Mouse (Mus musculus) heart, adult 8-10 months (tissue): ENCODE results near the gene Aasdh. TPM values are rescaled to one million over a fixed set of nuclear protein-coding genes. Genes with fewer than 3 reads are reported as not detected.
"Not testable (repeated sequence)": the region's sequence is repeated elsewhere in the genome, so short reads cannot be mapped to it uniquely, and the experiment has no call there.

Experiments used
- DNase-seq: peaks from one replicate; pipeline ENCODE4 v3.0.0; 2022; ENCODE audit warnings: low spot score
- total RNA-seq, 4 experiments: library from RNA; stranded (reverse); gene quantifications; 2 replicates each; pipeline ENCODE4 v1.2.4; 2022

Gene Aasdh
- total RNA-seq, 4 experiments from 2014 or later = 12.5 to 23.2 (median 17.8) TPM

- not testable (repeated sequence) for DNase-seq
Observed at GRCm38 (mm10) chr5:76912522-76912921, 7.2 kb upstream of the Aasdh start.

- no peak for DNase-seq
Observed at GRCm38 (mm10) chr5:76910807-76911206, 5.5 kb upstream of the Aasdh start.

GRCm38 (mm10) chr5:76906155-76906499, 813 bp upstream of the Aasdh start:
- DNase-seq = no peak

DNA sequence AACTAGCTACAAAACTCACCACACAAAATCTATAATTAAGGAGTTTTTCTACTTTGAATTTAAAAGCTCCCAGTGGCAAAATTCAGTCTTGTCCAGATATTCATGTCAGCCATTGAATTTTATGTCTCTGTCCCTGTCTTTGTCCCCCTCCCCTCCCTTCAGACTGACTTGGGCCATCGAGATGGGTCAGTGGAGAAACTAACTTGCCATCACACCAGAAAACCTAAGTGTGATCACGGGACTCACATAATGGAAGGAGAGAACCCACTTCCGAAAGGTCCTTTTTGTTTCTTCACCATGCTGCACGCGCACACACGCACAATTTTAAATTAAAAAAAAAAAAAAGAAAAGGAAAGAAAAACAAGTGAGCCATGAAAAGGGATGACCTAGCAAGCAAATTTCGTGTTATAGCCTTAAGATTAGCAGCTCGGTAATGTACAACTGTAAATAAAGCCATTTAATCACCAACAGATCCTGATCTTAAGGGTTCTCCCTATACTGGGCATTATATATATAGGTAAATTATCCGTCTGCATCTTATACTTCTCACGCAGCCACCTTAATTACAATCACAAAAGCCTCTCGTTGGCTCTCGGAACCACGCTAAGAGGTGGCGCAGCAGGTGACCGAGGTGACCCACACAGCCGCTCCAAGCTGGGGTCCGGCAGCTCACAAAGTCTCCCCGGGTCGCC, 455 bp downstream of the Aasdh start:
- DNase-seq = no peak

GRCm38 (mm10) chr5:76902131-76902530, 3.2 kb downstream of the Aasdh start:
- no peak for DNase-seq

DNA sequence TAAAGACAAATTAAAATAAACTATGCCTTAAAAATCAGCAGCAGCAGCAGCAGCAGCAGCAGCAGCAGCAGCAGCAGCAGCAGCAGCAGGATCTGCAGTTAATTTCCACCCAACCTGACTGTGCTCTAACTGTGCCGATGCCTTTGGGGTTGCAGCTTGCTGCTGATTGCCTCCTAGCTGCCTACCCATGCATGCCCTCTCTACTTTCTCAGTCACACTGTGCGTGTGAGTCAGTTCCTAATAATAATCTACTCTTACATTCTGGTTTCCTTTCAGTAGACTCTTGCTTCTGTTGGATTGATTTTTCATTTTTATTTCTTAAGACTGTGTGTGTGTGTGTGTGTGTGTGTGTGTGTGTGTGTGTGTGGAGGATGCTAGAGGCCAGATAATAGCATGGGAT, 12.2 kb downstream of the Aasdh start:
- DNase-seq = no peak

DNA sequence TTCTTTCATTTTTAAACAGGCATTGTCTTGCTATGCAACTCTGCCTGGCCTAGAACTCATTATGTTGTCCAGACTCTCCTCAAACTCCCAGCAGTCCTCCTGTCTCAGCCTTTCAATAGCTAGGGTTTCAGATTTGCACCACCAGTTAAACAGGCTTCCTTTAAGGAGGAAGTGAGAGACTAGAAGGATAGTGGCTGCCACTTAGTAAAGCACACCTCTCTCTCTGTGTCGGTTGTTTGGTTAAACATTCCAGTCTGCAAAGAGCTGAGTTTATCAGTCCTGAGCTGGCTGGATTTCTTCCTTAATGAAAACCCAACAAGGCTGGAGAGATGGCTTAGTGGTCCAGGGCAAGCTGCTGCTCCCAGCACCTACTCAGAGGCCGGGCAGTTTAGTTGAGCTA, 12.7 kb downstream of the Aasdh start:
- DNase-seq = no peak

DNA sequence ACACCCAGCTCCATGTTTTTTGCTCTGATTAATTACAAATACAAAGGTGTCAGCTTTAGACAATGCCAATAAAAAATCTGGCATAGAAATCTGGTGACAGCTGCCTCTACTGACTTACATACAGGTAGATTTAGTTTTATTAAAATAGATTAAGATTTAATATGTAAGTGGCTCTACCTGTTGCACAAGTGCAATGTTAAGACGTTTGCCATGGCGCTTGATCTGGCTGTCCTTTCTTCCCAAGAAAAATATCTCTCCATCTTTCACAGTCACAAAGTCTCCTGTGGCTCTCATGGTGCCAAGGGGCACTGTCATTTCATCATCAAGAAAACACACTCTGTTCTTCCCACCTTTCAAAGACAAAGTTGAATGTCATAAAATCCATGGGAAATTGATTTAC, 18.3 kb downstream of the Aasdh start:
- DNase-seq = no peak

DNA sequence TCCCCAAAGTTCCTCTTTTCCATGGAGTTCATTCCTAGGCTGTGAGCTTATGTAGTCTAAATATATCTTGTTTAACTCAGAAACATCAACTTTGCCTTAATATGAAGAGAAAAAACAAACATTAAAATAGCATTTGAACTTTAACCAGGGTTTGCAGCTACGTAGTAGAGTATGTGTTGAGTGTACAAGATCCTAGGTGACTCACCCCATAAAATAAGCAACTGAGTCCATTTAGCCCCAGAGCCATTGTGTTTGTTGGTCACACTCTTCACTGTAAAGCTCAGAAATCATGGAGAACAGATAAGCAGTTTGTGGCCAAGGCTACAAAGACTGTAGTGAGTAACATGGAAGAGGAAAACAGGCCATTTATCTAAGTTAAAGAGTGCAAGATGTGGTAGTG, 21.2 kb downstream of the Aasdh start:
- no peak for DNase-seq

DNA sequence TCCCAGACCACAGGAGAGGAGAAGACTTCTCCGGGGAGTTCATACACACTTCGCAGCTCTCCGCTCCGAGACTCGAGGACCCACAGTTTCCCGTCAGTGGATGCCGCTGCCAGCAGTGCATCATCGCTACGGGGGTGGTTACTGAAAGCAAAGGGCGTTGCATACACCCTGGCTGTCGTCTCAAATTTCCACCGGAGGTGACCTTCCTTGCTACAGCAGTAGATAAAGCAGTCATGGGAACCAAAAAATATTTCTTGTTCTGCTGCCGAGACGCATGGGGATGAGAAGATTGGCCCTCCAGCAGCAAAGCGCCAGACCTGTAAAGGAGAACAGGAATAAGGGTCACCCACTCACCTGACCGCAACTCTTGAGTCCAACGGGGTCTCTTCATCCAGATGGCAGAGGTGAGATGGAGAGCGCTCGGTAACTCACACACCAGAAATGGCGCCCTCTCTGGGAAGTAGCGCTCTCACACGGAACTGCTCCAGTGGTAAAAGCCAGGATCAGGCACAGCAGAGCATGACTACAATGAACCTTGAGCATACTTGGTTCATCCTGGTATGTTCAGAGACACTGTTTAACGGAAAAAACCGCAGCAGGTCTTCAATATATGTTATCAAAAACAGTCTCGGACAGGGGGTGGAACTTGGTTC, 29.1 kb downstream of the Aasdh start:
- DNase-seq = peak; percentile 16

GRCm38 (mm10) chr5:76869553-76869952, 35.8 kb downstream of the Aasdh start:
- no peak for DNase-seq

- DNase-seq = no peak
Observed at GRCm38 (mm10) chr5:76868693-76869286, 36.5 kb downstream of the Aasdh start.

- DNase-seq = no peak
Observed at GRCm38 (mm10) chr5:76866819-76867218, 38.5 kb downstream of the Aasdh start.

GRCm38 (mm10) chr5:76858444-76858843, 46.9 kb downstream of the Aasdh start:
- no peak for DNase-seq

GRCm38 (mm10) chr5:76857103-76858015, 48.0 kb downstream of the Aasdh start:
- DNase-seq = no peak

DNA sequence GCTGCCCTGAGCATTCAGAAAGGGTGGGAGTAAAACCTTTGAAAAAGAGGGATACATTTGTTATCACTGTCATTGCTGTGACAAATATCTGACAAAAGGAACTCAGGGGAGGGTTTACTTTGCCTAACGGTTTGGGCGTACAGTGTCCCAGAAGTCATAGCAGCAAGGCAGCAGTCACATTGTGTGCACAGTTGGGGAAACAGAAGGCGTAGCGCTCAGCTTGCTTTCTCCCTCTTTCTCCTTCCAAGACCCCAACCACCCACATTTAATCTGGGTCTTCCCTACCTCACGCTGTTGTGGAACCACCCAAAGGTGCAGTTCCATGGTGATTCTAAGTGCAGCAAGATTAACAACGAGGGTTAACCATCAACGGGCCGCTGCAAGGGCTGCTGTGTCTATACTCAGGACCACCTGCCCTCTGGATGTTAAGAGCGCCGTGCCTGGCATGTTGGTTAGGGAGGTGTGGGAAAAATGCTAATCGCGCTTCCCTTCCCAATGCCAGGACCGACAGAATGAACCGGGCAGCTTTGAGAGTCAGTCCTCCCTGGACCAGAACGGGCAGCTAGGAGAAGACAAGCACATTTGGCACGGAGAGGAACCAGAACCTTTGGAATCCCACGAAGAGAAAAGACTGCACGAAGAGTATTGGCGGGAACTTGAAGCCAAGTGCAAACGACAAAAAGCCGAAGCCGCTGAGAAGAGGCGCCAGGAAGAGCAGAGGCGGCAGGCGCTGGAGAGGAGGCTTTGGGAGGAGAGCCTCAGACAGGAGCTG, 49.3 kb downstream of the Aasdh start:
- no peak for DNase-seq

- DNase-seq = peak; percentile 40
Observed at GRCm38 (mm10) chr5:76853549-76853948, 51.8 kb downstream of the Aasdh start.

DNA sequence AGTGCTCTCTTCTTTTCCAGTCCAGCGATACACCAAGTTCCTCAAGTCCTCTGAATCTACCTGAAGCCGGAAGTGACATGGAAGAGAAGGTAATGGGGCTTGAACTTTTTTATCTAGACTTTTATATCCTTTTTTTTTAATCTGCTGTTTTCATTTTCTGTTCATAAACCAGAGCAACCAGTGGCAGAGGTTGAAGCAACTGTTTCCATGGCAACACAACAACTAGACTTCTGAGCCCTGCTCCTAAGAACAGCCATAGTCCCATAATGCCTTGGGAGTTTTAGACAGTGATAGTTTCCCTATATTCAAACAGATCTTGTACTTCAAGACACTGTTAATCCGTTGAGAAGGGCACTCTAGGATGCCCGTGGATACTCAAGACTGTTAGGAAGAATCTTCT, 54.0 kb downstream of the Aasdh start:
- DNase-seq = no peak

- DNase-seq = no peak
Observed at GRCm38 (mm10) chr5:76847106-76847505, 58.2 kb downstream of the Aasdh start.

GRCm38 (mm10) chr5:76844618-76845186, 60.6 kb downstream of the Aasdh start:
- no peak for DNase-seq

DNA sequence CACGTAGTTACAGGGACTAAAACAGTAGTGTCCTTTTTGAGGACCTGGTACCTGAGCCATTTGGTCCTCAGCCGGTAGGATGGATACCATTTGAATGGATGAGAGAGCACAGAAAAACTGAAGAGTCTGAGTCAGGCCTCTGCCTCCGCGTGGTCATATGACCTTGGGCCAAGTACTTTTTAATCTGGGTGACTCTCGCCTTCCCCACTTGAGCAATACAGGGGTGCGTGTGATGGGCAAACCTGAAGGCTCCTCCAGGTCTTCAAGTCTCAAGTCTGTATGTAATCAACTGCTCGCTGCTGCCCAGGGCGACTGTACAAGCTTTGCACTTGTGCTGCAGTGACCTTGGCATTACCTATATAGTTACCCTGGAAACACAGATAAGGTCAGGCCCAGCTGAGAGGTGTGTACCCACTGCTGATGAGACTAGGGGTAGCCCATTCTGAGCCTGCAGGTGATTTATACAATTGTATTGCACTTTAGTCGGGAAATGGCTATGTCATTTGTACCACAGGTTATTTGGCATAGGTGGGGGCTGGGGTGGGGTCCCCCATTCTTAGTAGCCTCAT, 61.4 kb downstream of the Aasdh start:
- DNase-seq = no peak
